Mouse (Mus musculus) stomach, embryonic 14.5 days (tissue): ENCODE data around the gene Nt5e. TPM values are rescaled to one million over a fixed set of nuclear protein-coding genes. Genes with fewer than 3 reads are reported as not detected.

Source experiments
- ATAC-seq: fragments of 200-750 bp; cut with Nextera tagmentation; 2 replicates; pipeline ENCODE4 v1.8.0; 2017; ENCODE audit warnings: low read depth, moderate TSS enrichment; ENCODE audit not compliant: insufficient number of reproducible peaks, insufficient read depth, low FRiP score
- H3K27ac ChIP-seq: fragments of 300-500 bp; sonication (generic); 2 replicates; pipeline ENCODE4 v1.5.1; 2014; ENCODE audit warnings: mild to moderate bottlenecking, low read length, moderate library complexity, mixed read lengths
- H3K27me3 ChIP-seq: fragments of 300-500 bp; sonication (generic); 2 replicates; pipeline ENCODE4 v1.6.1; 2014; ENCODE audit warnings: low read length, control low read depth, mixed read lengths; ENCODE audit not compliant: control insufficient read depth, insufficient read depth
- H3K36me3 ChIP-seq: fragments of 300-500 bp; sonication (generic); 2 replicates; pipeline ENCODE4 v1.6.1; 2014; ENCODE audit warnings: mild to moderate bottlenecking, control low read depth, low read length, moderate library complexity, mixed read lengths; ENCODE audit not compliant: control insufficient read depth, insufficient read depth
- H3K4me1 ChIP-seq: fragments of 300-500 bp; sonication (generic); 2 replicates; pipeline ENCODE4 v1.6.1; 2014; ENCODE audit warnings: low read length, control low read depth, mixed read lengths; ENCODE audit not compliant: control insufficient read depth, insufficient read depth
- H3K4me2 ChIP-seq: fragments of 300-500 bp; sonication (generic); replicated peaks from 2 replicates; pipeline ENCODE4 v1.6.1; 2014; ENCODE audit warnings: low read depth, low read length, control low read depth
- H3K4me3 ChIP-seq: fragments of 300-500 bp; sonication (generic); 2 replicates; pipeline ENCODE4 v1.5.1; 2014; ENCODE audit warnings: low read depth, low read length, control low read depth
- H3K9ac ChIP-seq: fragments of 300-500 bp; sonication (generic); replicated peaks from 2 replicates; pipeline ENCODE4 v1.6.1; 2014; ENCODE audit warnings: low read depth, mild to moderate bottlenecking, control low read depth, low read length, moderate library complexity, mixed read lengths
- H3K9me3 ChIP-seq: fragments of 300-500 bp; sonication (generic); 2 replicates; pipeline ENCODE4 v1.6.1; 2016; ENCODE audit warnings: low read depth, low read length, control low read depth; ENCODE audit not compliant: control insufficient read depth
- WGBS: fragments of 180-500 bp; shearing (Covaris S2); extraction: QIAGEN DNeasy Blood & Tissue Kit; methylation state at CpG from one replicate; pipeline ENCODE4 v1.1.7; 2014; 5-methylcytosine and 5-hydroxymethylcytosine counted together
- polyA plus RNA-seq: library from polyadenylated mRNA; unstranded; fragments of >200 nt; fragmentation: Nextera tagmentation; extraction: Ambion mirVana; gene quantifications from 2 replicates; pipeline ENCODE4 v1.2.1, GENCODE M21; 2014

Gene Nt5e
- polyA plus RNA-seq, 1 experiment from 2014 or later = 1.7 TPM

- Histone ChIP-seq H3K9ac (no peak overlapping the region), H3K36me3 (no peaks in the 10 kb centered on the region), H3K27me3 (no peaks in the 10 kb centered on the region), H3K4me3 (no peak overlapping the region), H3K9me3 (no peaks in the 10 kb centered on the region), H3K4me2 (no peak overlapping the region), H3K4me1 (0 out of 2 replicates have a peak, but pooled peaks cover 2% of the 10 kb centered on the region), H3K27ac (no peak overlapping the region)
- 47% methylated on average over 3 of the region's 3 CpGs for WGBS
- no peak for ATAC-seq
Measured at GRCm38 (mm10) chr9:88351163-88351562, 24.2 kb downstream of the Nt5e start.

GRCm38 (mm10) chr9:88352741-88353140, 25.7 kb downstream of the Nt5e start:
- no peak overlapping the region for H3K9ac ChIP-seq
- WGBS = 71% methylated on average over 6 of the region's 6 CpGs
- H3K36me3 ChIP-seq = no peaks in the 10 kb centered on the region
- ATAC-seq = no peak
- no peaks in the 10 kb centered on the region for H3K9me3 ChIP-seq
- no peak overlapping the region for H3K4me3 ChIP-seq
- no peak overlapping the region for H3K4me2 ChIP-seq
- 0 out of 2 replicates have a peak, but pooled peaks cover 2% of the 10 kb centered on the region for H3K4me1 ChIP-seq
- H3K27me3 ChIP-seq = no peaks in the 10 kb centered on the region
- no peak overlapping the region for H3K27ac ChIP-seq

- no peaks in the 10 kb centered on the region for H3K27me3 ChIP-seq
- no peak for ATAC-seq
- H3K4me1 ChIP-seq = 0 out of 2 replicates have a peak, but pooled peaks cover 2% of the 10 kb centered on the region
- 93% methylated on average over 7 of the region's 7 CpGs for WGBS
- no peak overlapping the region for H3K4me2 ChIP-seq
- no peak overlapping the region for H3K4me3 ChIP-seq
- no peak overlapping the region for H3K27ac ChIP-seq
- H3K9ac ChIP-seq = no peak overlapping the region
- no peaks in the 10 kb centered on the region for H3K36me3 ChIP-seq
- no peaks in the 10 kb centered on the region for H3K9me3 ChIP-seq
Measured at GRCm38 (mm10) chr9:88353459-88353858, 26.5 kb downstream of the Nt5e start.

- H3K9me3 ChIP-seq = no peaks in the 10 kb centered on the region
- no peak overlapping the region for H3K4me2 ChIP-seq
- no peak for ATAC-seq
- H3K9ac ChIP-seq = no peak overlapping the region
- 0 out of 2 replicates have a peak, but pooled peaks cover under 1% of the 10 kb centered on the region for H3K4me1 ChIP-seq
- no peak overlapping the region for H3K27ac ChIP-seq
- WGBS = 59% methylated on average over 3 of the region's 3 CpGs
- H3K4me3 ChIP-seq = no peak overlapping the region
- no peaks in the 10 kb centered on the region for H3K36me3 ChIP-seq
- H3K27me3 ChIP-seq = no peaks in the 10 kb centered on the region
Measured at GRCm38 (mm10) chr9:88357173-88357572, 30.2 kb downstream of the Nt5e start.

GRCm38 (mm10) chr9:88359140-88359539, 32.1 kb downstream of the Nt5e start:
- Histone ChIP-seq H3K9ac (no peak overlapping the region), H3K4me2 (no peak overlapping the region), H3K4me3 (no peak overlapping the region), H3K36me3 (no peaks in the 10 kb centered on the region), H3K4me1 (0 out of 2 replicates have a peak, but pooled peaks cover 3% of the 10 kb centered on the region), H3K27ac (no peak overlapping the region), H3K9me3 (no peaks in the 10 kb centered on the region), H3K27me3 (no peaks in the 10 kb centered on the region)
- ATAC-seq = no peak
- 77% methylated on average over 2 of the region's 2 CpGs for WGBS

- H3K27me3 ChIP-seq = no peaks in the 10 kb centered on the region
- no peak overlapping the region for H3K4me3 ChIP-seq
- H3K36me3 ChIP-seq = no peaks in the 10 kb centered on the region
- H3K4me1 ChIP-seq = 0 out of 2 replicates have a peak, but pooled peaks cover 3% of the 10 kb centered on the region
- no peaks in the 10 kb centered on the region for H3K9me3 ChIP-seq
- WGBS = 79% methylated on average over 14 of the region's 14 CpGs
- no peak overlapping the region for H3K27ac ChIP-seq
- no peak overlapping the region for H3K4me2 ChIP-seq
- ATAC-seq = no peak
- H3K9ac ChIP-seq = no peak overlapping the region
Measured at GRCm38 (mm10) chr9:88361211-88361909, 34.4 kb downstream of the Nt5e start.

GRCm38 (mm10) chr9:88362055-88362850, 35.3 kb downstream of the Nt5e start:
- WGBS = 36% methylated on average over 5 of the region's 5 CpGs
- ATAC-seq = no peak
- Histone ChIP-seq H3K4me3 (no peak overlapping the region), H3K4me2 (no peak overlapping the region), H3K4me1 (0 out of 2 replicates have a peak, but pooled peaks cover 3% of the 10 kb centered on the region), H3K27me3 (no peaks in the 10 kb centered on the region), H3K27ac (no peak overlapping the region), H3K36me3 (no peaks in the 10 kb centered on the region), H3K9me3 (no peaks in the 10 kb centered on the region), H3K9ac (no peak overlapping the region)

GRCm38 (mm10) chr9:88363102-88363501, 36.1 kb downstream of the Nt5e start:
- Histone ChIP-seq H3K9me3 (no peaks in the 10 kb centered on the region), H3K4me3 (no peak overlapping the region), H3K36me3 (no peaks in the 10 kb centered on the region), H3K4me1 (0 out of 2 replicates have a peak, but pooled peaks cover 3% of the 10 kb centered on the region), H3K27ac (no peak overlapping the region), H3K9ac (no peak overlapping the region), H3K4me2 (no peak overlapping the region), H3K27me3 (no peaks in the 10 kb centered on the region)
- WGBS = 79% methylated on average over 3 of the region's 3 CpGs
- no peak for ATAC-seq
